Mouse (Mus musculus) left cerebral cortex, postnatal 36 days (tissue): ENCODE data around the gene Arnt. TPM values are rescaled to one million over a fixed set of nuclear protein-coding genes. Genes with fewer than 3 reads are reported as not detected.
"Not testable (repeated sequence)": the region's sequence is repeated elsewhere in the genome, so short reads cannot be mapped to it uniquely, and the experiment has no call there.

Experiments
- DNase-seq, 2 experiments: peaks; one replicate each; pipeline ENCODE4 v3.0.0; 2021 to 2022; ENCODE audit warnings: low spot score in 2 of 2, mixed read lengths in 1 of 2
- intact Hi-C: fragments of 180-260 bp; cut with DNase I; formaldehyde crosslinking; loops from one replicate; pipeline ENCODE4 v1.15.1; 2025
- total RNA-seq, 2 experiments: library from RNA; stranded (reverse); gene quantifications; 2 replicates each; pipeline ENCODE4 v1.2.3; 2021

Arnt gene
- 10 to 100 TPM; 27.4 to 46.1 TPM for total RNA-seq

- peak; percentile 88 to 90 for DNase-seq
Observed at GRCm38 (mm10) chr3:95434136-95434982, at the start of gene Arnt. Arnt (plus strand) TSS chr3:95434388.

GRCm38 (mm10) chr3:95385401-95386075 is 48.6 kb upstream of the Arnt start:
- DNase-seq: no peak
- intact Hi-C loops: no loop called here

More at GRCm38 (mm10) chr3:95434136-95434982, at the start of gene Arnt:
- intact Hi-C loops: loop anchor here (5.0 kb wide), 1 partner anchor 77 kb away; the partner anchor contains the start of gene Setdb1

- no peak for DNase-seq
- intact Hi-C loops: no loop called here
Observed at GRCm38 (mm10) chr3:95394385-95394784, 39.8 kb upstream of the Arnt start.

GRCm38 (mm10) chr3:95402741-95403140 is 31.4 kb upstream of the Arnt start, which contains the start of gene 4930558C23Rik:
4930558C23Rik (minus strand) TSS chr3:95402841.
- intact Hi-C loops: no loop called here
- DNase-seq: no peak

- intact Hi-C loops: no loop called here
- no peak for DNase-seq
Observed at GRCm38 (mm10) chr3:95407728-95408127, 26.5 kb upstream of the Arnt start.

GRCm38 (mm10) chr3:95408852-95409251 is 25.3 kb upstream of the Arnt start:
- DNase-seq: no peak
- intact Hi-C loops: no loop called here

- DNase-seq: no peak
- intact Hi-C loops: no loop called here
Observed at GRCm38 (mm10) chr3:95412268-95412667, 21.9 kb upstream of the Arnt start.

- intact Hi-C loops: no loop called here
- DNase-seq: no peak
Observed at GRCm38 (mm10) chr3:95417866-95418265, 16.3 kb upstream of the Arnt start.

- DNase-seq, intact Hi-C loops: not testable (repeated sequence)
Observed at GRCm38 (mm10) chr3:95426476-95426875, 7.7 kb upstream of the Arnt start.

- not testable (repeated sequence) for DNase-seq
Observed at GRCm38 (mm10) chr3:95427117-95427890, 6.9 kb upstream of the Arnt start.

GRCm38 (mm10) chr3:95427891-95428238 is 6.3 kb upstream of the Arnt start:
- peak; percentile 24 to 38 for DNase-seq
- intact Hi-C loops: not testable (repeated sequence)

More at GRCm38 (mm10) chr3:95427117-95427890, 6.9 kb upstream of the Arnt start:
- intact Hi-C loops: not testable (repeated sequence)

- intact Hi-C loops, DNase-seq: not testable (repeated sequence)
Observed at GRCm38 (mm10) chr3:95428423-95428822, 5.8 kb upstream of the Arnt start.

- DNase-seq: no peak
Observed at GRCm38 (mm10) chr3:95433301-95433915, 780 bp upstream of the Arnt start.

GRCm38 (mm10) chr3:95434983-95435370 is 789 bp downstream of the Arnt start:
- DNase-seq: no peak
- intact Hi-C loops: loop anchor here (5.0 kb wide), 1 partner anchor 78 kb away; the partner anchor contains the start of gene Setdb1

More at GRCm38 (mm10) chr3:95433301-95433915, 780 bp upstream of the Arnt start:
- intact Hi-C loops: loop anchor here (5.0 kb wide), 1 partner anchor 76 kb away; the partner anchor contains the start of gene Setdb1

- intact Hi-C loops: no loop called here
- no peak for DNase-seq
Observed at GRCm38 (mm10) chr3:95435561-95435960, 1.4 kb downstream of the Arnt start.

GRCm38 (mm10) chr3:95438636-95439035 is 4.4 kb downstream of the Arnt start:
- DNase-seq, intact Hi-C loops: not testable (repeated sequence)

GRCm38 (mm10) chr3:95439670-95440069 is 5.5 kb downstream of the Arnt start:
- intact Hi-C loops: no loop called here
- DNase-seq: no peak

GRCm38 (mm10) chr3:95442406-95443117 is 8.4 kb downstream of the Arnt start:
- no peak for DNase-seq
- intact Hi-C loops: no loop called here

- no peak for DNase-seq
- intact Hi-C loops: no loop called here
Observed at GRCm38 (mm10) chr3:95445311-95445710, 11.1 kb downstream of the Arnt start.
